Mouse (Mus musculus): Measurements from ENCODE around the gene Col5a3.

- no peak for TF ChIP-seq POLR2A (IDR thresholded peaks at IDR 0.05; ENCODE audit: control insufficient read depth, extremely low read depth, insufficient read depth, low read length, poor library complexity)
- TF ChIP-seq CTCF (IDR thresholded peaks at IDR 0.05; ENCODE audit: borderline replicate concordance, control insufficient read depth, extremely low read depth, insufficient read depth, low read length, poor library complexity), result no peak
These were observed 83.1 kb downstream of the Col5a3 start for GRCm38 (mm10) chr9:20731797-20732196.

Data from thymus, adult 2 months (tissue).